Mouse (Mus musculus) heart, embryonic 13.5 days (tissue): Measurements from ENCODE around the gene Hells. TPM values are rescaled to one million over a fixed set of nuclear protein-coding genes. Genes with fewer than 3 reads are reported as not detected.

Source experiments
- ATAC-seq: fragments of 200-750 bp; cut with Nextera tagmentation; 2 replicates; pipeline ENCODE4 v1.8.0; 2017; ENCODE audit warnings: moderate TSS enrichment; ENCODE audit not compliant: insufficient number of reproducible peaks, low FRiP score, low TSS enrichment; ENCODE audit errors: extremely low read depth
- H3K27ac ChIP-seq: fragments of 300-500 bp; sonication (generic); replicated peaks from 2 replicates; pipeline ENCODE4 v1.5.1; 2015; ENCODE audit warnings: moderate library complexity, mild to moderate bottlenecking, inconsistent platforms
- H3K27me3 ChIP-seq: fragments of 300-500 bp; sonication (generic); replicated peaks from 2 replicates; pipeline ENCODE4 v1.6.1; 2015; ENCODE audit warnings: mild to moderate bottlenecking, inconsistent platforms
- H3K36me3 ChIP-seq: fragments of 300-500 bp; sonication (generic); 2 replicates; pipeline ENCODE4 v1.6.1; 2015; ENCODE audit warnings: mild to moderate bottlenecking, inconsistent platforms
- H3K4me1 ChIP-seq: fragments of 300-500 bp; sonication (generic); 2 replicates; pipeline ENCODE4 v1.6.1; 2015; ENCODE audit warnings: inconsistent platforms
- H3K4me2 ChIP-seq: fragments of 300-500 bp; sonication (generic); 2 replicates; pipeline ENCODE4 v1.6.1; 2015; ENCODE audit warnings: inconsistent platforms, mild to moderate bottlenecking, moderate library complexity
- H3K4me3 ChIP-seq: fragments of 300-500 bp; sonication (generic); 2 replicates; pipeline ENCODE4 v1.5.1; 2015; ENCODE audit warnings: moderate library complexity, mild to moderate bottlenecking, inconsistent platforms
- H3K9ac ChIP-seq: fragments of 300-500 bp; sonication (generic); 2 replicates; pipeline ENCODE4 v1.6.1; 2015; ENCODE audit warnings: inconsistent platforms, mild to moderate bottlenecking, moderate library complexity
- H3K9me3 ChIP-seq: fragments of 300-500 bp; sonication (generic); 2 replicates; pipeline ENCODE4 v1.6.1; 2016; ENCODE audit warnings: inconsistent platforms
- WGBS: fragments of 180-500 bp; shearing (Covaris S2); methylation state at CpG from one replicate; pipeline ENCODE4 v1.1.7; 2015; ENCODE audit warnings: mixed read lengths; 5-methylcytosine and 5-hydroxymethylcytosine counted together
- polyA plus RNA-seq: library from polyadenylated mRNA; unstranded; fragments of >200 nt; fragmentation: Nextera tagmentation; extraction: Ambion mirVana; gene quantifications from 2 replicates; pipeline ENCODE4 v1.2.1, GENCODE M21; 2015

Hells gene
- 20.6 and 22.9 TPM in 2 replicates for polyA plus RNA-seq

DNA sequence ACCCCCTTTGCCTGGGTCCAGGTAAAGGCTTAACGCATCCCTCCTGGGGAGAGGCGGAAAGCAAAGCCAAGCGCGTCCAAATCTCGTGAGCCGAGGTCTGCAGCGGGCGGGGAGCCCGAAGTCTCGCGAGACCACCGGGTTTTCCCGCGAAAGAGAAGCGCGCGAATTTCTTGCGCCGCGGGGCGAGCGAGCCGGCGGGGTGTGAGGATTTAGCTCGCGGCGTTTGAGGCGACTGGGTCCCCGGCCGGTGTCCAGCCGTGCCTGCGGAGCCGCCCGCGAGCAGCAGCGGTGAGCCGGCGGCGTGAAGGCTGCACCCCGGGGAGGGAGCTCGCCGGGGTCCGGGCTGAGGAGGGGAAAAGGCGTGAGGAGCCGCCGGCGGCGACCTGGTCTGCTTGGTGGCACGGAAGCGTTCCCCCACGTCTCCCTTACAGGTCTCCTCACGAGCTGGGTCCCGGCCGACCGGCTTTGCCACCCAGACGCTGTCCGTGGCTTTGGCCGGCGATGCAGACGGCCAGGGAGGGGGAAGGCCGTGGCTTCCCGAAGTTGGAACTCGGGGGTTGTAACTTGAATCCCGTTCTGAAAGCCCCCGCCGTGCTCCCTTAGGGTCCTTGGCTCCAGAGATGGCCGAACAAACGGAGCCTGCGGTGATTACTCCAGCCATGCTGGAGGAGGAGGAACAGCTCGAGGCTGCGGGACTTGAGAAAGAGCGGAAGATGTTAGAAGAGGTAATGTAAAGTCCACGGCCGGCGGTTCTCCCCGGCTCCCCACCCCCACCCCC is at the start of gene Hells:
TSS of gene Hells (plus strand) at position 128 of the 778 bp plus-strand sequence.
- under 1% methylated on average over 76 of the region's 76 CpGs for WGBS
- peak; percentile 76 for ATAC-seq
- peaks cover 28% of the 10 kb centered on the region for H3K36me3 ChIP-seq

DNA sequence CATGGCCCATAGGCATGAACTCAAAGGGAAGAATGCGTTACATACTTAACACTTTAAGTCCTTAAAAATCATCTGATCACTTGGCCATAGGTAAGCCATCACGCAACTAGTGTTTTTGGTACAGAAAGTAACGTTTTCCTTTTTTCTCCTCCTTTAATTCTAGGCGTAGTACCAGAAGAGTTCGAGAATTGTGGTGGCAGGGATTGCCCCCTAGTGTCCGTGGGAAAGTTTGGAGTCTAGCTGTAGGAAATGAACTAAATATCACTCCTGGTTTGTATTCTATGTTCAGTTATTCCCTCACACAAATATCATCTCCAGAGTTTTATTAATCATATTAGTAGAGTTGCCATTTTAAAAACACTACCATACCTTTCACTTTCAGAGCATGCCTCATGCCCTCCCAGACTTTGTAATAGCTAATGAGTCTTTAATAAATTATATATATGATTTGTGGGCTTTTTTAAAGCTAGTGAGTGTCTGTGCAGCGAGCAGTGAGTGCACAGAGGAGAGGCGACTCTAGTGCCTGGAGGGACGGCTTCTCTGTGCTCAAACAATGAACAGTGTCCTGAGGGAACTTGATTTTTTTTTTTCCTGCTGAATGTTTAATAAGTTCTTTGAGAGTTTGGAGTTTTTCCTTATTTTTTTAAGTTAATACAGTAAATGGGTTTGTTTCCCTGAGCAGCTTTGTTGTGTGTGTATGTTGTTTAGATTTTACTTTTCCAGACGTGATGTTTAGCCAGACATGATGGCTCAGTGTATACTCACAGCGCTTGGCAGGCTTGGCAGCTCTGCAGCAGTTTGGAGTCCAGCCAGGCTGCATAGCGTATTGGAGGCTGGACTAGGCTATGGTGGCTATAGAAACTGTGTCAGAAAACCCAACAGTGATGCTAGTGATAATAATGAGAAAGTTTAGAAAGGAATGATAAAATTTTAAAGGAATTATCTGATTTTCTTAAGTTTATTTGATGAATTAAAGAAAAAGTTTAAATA is 29.3 kb upstream of the Hells start:
- ATAC-seq = no peak
- Histone ChIP-seq H3K4me2 (peak overlapping the region; percentile 20; the same call in 1 of the 2 replicates), H3K4me1 (0 out of 2 replicates have a peak, but pooled peaks cover 5% of the 10 kb centered on the region), H3K27ac (no peak overlapping the region), H3K9ac (no peak overlapping the region), H3K36me3 (peaks cover 16% of the 10 kb centered on the region; the same call in 1 of the 2 replicates), H3K27me3 (no peaks in the 10 kb centered on the region), H3K9me3 (no peaks in the 10 kb centered on the region), H3K4me3 (no peak overlapping the region)
- 69% methylated on average over 12 of the region's 12 CpGs for WGBS

More for the DNA sequence above, at the start of gene Hells:
- peak within 1 kb of the TSS; percentile 80 for H3K27ac ChIP-seq
- no peaks in the 10 kb centered on the region for H3K9me3 ChIP-seq
- H3K4me2 ChIP-seq = peak within 1 kb of the TSS; percentile 78
- peaks cover 10% of the 10 kb centered on the region for H3K4me1 ChIP-seq
- peak within 1 kb of the TSS; percentile 89 for H3K9ac ChIP-seq
- no peaks in the 10 kb centered on the region for H3K27me3 ChIP-seq
- H3K4me3 ChIP-seq = peak within 1 kb of the TSS; percentile 83

DNA sequence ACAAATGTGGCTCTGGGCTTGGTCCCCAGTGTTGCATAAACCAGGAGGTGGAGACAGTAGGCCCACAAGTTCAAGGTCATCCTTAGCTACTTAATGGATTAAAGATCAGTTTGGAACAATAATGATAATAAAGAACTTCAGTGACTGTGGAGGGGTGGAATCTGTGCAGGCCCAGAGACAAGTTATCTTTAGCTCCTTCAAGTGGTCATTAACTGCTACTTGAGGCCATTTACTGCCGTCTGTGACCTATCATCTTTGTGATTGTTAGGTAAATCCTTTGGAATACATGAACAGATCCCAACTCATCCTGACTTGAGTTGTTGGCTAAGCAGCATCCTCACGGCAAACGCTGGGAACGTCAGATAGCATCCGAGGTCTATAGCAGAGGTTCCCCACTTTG is 28.2 kb upstream of the Hells start:
- Histone ChIP-seq H3K36me3 (peaks cover 16% of the 10 kb centered on the region; the same call in 1 of the 2 replicates), H3K4me1 (0 out of 2 replicates have a peak, but pooled peaks cover 5% of the 10 kb centered on the region), H3K9me3 (no peaks in the 10 kb centered on the region), H3K27ac (no peak overlapping the region), H3K9ac (no peak overlapping the region), H3K4me3 (no peak overlapping the region), H3K27me3 (no peaks in the 10 kb centered on the region), H3K4me2 (no peak overlapping the region)
- 67% methylated on average over 5 of the region's 5 CpGs for WGBS
- ATAC-seq = no peak

DNA sequence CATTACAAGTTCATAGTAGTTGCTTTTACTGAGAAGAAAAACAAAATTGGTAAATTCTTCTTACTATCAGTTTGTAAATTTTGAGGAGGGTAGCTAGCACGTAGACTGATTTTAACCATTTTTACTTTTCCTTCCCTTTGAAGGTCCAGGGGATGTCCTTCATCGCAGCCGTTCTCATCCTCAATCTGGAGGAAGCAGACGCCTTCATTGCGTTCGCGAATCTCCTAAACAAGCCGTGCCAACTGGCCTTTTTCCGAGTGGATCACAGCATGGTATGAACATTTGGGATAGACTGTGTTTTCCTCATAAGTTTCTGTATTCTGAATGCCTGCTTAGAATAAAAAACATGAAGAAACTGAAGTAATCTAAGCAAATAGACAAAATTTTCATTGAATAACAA is 16.9 kb upstream of the Hells start:
- no peaks in the 10 kb centered on the region for H3K4me1 ChIP-seq
- H3K9me3 ChIP-seq = no peaks in the 10 kb centered on the region
- no peak for ATAC-seq
- H3K27me3 ChIP-seq = no peaks in the 10 kb centered on the region
- no peak overlapping the region for H3K4me2 ChIP-seq
- no peak overlapping the region for H3K27ac ChIP-seq
- H3K9ac ChIP-seq = no peak overlapping the region
- no peak overlapping the region for H3K4me3 ChIP-seq
- peaks cover 41% of the 10 kb centered on the region for H3K36me3 ChIP-seq
- 91% methylated on average over 9 of the region's 9 CpGs for WGBS

DNA sequence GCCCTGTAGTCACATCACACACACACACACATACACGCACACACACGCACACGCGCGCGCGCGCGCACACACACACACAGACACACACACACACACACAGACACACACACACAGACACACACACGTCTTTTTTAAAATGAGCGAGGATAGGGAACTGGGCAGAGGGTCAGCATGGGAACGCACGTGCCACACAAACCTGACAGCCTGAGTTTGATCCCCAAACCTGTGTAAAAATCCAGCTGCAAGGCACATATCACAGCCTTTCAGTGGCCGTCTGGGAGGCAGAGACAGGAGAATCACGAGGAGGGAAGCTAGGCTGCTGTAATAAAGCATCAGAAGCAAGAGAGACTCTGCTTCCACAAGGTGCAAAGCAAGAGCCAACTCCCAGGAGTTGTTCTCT is 15.8 kb upstream of the Hells start:
- H3K4me2 ChIP-seq = no peak overlapping the region
- no peak overlapping the region for H3K27ac ChIP-seq
- H3K36me3 ChIP-seq = peaks cover 44% of the 10 kb centered on the region
- no peak for ATAC-seq
- H3K9me3 ChIP-seq = no peaks in the 10 kb centered on the region
- WGBS = 90% methylated on average over 15 of the region's 15 CpGs
- H3K4me1 ChIP-seq = no peaks in the 10 kb centered on the region
- no peak overlapping the region for H3K4me3 ChIP-seq
- H3K27me3 ChIP-seq = no peaks in the 10 kb centered on the region
- no peak overlapping the region for H3K9ac ChIP-seq

DNA sequence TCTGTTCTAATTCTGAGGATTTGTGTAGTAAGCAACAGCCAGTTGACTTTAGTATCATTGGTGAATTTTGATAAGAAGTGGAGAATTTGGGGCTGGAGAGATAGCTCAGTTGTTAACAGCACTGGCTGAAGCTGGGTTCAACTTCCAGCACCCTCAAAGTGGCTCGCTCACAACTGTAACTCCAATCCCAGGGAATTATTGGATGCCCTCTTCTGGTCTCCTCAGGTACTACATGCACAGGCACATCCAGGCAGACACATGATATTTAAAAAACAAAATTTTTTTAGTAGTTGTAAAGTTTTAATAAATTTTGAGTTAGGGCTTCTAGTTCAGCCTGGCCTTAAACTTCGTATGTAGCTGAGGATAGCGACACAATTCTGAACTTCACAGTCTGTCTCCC is 15.0 kb upstream of the Hells start:
- Histone ChIP-seq H3K36me3 (peaks cover 52% of the 10 kb centered on the region), H3K27me3 (no peaks in the 10 kb centered on the region), H3K4me3 (no peak overlapping the region), H3K4me1 (no peaks in the 10 kb centered on the region), H3K4me2 (no peak overlapping the region), H3K9ac (no peak overlapping the region), H3K27ac (no peak overlapping the region), H3K9me3 (no peaks in the 10 kb centered on the region)
- WGBS = 49% methylated on average over 3 of the region's 3 CpGs
- ATAC-seq = no peak

DNA sequence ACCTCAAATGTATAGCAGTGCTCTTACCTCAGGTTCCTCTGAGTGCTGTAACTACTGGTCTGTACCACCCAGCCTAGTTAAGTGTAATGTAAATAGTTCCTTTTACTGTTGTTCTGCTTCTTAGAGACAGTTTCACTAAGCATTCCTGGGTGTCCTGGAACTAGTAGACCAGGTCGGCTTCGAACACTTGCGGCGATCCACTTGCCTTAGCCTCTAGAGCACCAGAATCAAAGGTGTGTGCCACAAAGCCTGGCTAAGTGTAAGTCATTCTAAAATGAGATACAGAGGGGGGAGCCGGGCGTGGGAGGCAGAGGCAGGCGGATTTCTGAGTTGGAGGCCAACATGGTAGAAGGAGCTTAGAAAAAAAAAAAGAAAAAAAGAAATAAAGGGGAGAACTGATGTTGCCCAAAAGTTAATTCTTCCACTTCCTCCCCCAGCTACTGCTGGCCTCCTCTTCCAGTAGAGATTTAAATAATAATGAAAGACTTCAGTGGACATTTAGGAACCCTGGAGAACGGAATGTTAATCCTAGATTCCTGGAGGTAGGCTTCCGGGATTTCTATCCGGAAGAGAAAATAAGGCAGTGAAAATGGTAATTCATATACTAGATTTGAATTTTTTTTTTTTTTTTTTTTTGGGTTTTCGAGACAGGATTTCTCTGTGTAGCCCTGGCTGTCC is 2.1 kb upstream of the Hells start:
- peaks cover 10% of the 10 kb centered on the region for H3K4me1 ChIP-seq
- H3K27ac ChIP-seq = no peak overlapping the region
- no peak overlapping the region for H3K9ac ChIP-seq
- no peak overlapping the region for H3K4me3 ChIP-seq
- H3K9me3 ChIP-seq = no peaks in the 10 kb centered on the region
- WGBS = 89% methylated on average over 11 of the region's 11 CpGs
- no peaks in the 10 kb centered on the region for H3K27me3 ChIP-seq
- 0 out of 2 replicates have a peak, but pooled peaks cover 5% of the 10 kb centered on the region for H3K36me3 ChIP-seq
- no peak overlapping the region for H3K4me2 ChIP-seq
- ATAC-seq = no peak

DNA sequence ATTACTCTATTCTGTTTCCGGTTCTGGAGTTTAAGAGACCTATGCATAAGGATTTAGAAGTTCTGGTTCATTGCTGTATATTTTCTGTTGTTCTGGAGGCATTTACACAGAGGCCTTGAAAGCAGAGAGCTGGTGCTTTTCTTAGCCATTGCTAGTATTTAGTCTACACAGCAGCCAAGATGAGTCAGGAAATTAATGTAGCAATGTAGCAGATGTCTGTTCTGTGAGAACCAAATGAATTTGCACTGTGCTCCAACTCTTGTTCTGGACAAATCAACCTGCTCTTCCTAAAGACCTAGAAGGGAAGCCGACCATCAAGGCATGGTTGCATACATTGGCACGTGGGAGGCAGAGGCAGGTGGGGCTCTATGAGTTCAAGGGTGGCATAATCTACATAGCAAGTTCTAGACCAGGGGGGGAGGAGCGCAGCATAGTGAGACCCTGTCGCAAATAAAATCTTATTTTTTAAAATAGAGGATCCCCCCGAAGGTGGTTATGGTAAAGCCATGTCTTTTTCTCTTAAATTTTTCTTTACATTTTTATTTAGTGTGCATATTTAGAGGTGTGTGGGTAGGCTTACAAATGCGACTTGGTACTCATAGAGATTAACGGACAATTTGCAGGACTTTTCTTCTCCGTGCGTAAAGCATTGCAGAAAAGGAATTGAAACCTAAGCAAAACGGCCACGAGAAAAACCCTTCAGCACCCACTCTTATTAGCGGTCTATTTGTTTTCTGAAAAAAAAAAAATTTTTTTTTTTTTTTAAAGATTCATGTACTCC is 1.1 kb upstream of the Hells start:
- H3K36me3 ChIP-seq = peaks cover 15% of the 10 kb centered on the region
- peak overlapping the region; percentile 89 for H3K9ac ChIP-seq
- peak overlapping the region; percentile 78 for H3K4me2 ChIP-seq
- 67% methylated on average over 13 of the region's 13 CpGs for WGBS
- H3K9me3 ChIP-seq = no peaks in the 10 kb centered on the region
- ATAC-seq = no peak
- H3K4me3 ChIP-seq = peak overlapping the region; percentile 83
- H3K27me3 ChIP-seq = no peaks in the 10 kb centered on the region
- H3K4me1 ChIP-seq = peaks cover 10% of the 10 kb centered on the region
- no peak overlapping the region for H3K27ac ChIP-seq

DNA sequence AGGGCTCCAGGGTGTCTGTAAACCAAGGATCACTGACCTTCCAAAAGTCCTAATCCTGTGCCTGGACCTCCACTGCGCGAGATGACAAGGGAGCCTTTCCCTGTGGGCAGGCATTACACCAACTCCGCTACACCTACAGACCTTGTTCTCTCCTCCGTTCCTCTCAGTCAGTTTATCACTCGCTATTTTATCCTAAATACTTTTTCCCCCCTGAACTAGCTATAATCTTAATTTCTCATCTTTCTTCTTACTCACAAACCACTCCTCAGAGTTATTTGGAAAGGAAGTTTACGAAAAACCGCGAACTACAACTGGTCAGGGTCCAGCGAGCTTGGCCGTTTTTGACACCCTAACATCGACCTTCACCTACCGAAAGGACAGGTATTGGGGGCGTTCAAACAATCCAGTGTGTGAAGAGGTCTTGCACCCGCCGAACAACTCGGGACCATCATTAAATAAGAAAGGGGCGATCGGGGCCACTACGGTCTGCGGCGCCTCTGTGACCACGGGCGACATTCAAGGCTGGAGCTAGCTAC is 395 bp upstream of the Hells start:
- ATAC-seq = 0 out of 2 replicates have a peak, but pooled peaks have one; percentile 17
- H3K4me2 ChIP-seq = peak overlapping the region; percentile 78
- no peak overlapping the region for H3K27ac ChIP-seq
- H3K4me1 ChIP-seq = peaks cover 10% of the 10 kb centered on the region
- 2% methylated on average over 23 of the region's 23 CpGs for WGBS
- no peaks in the 10 kb centered on the region for H3K9me3 ChIP-seq
- no peaks in the 10 kb centered on the region for H3K27me3 ChIP-seq
- H3K9ac ChIP-seq = peak overlapping the region; percentile 89
- H3K4me3 ChIP-seq = peak overlapping the region; percentile 83
- peaks cover 22% of the 10 kb centered on the region for H3K36me3 ChIP-seq

DNA sequence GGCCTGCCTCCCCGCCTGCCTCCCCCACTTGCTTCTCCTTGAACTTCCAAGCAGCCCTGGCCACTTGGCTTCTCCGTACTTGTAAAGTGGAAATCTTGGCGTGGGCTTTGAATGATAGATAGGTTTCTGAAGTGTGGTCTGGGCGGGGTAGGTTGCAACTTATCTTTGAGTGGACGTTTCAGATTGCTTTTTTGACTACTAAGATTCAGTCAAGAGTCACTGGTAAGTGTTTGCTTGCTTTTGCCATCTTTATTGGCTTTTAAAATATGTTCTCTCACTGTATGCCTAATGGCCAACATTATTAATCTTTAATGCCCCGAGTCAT is 813 bp downstream of the Hells start:
- peak overlapping the region; percentile 83 for H3K4me3 ChIP-seq
- H3K27me3 ChIP-seq = no peaks in the 10 kb centered on the region
- peak overlapping the region; percentile 89 for H3K9ac ChIP-seq
- under 1% methylated on average over 6 of the region's 6 CpGs for WGBS
- H3K4me2 ChIP-seq = peak overlapping the region; percentile 78
- H3K36me3 ChIP-seq = peaks cover 32% of the 10 kb centered on the region
- H3K27ac ChIP-seq = no peak overlapping the region
- H3K9me3 ChIP-seq = no peaks in the 10 kb centered on the region
- peaks cover 10% of the 10 kb centered on the region for H3K4me1 ChIP-seq
- ATAC-seq = no peak
